Mouse (Mus musculus) neural tube, embryonic 11.5 days (tissue): ENCODE results near the gene Gm20822. TPM values are rescaled to one million over a fixed set of nuclear protein-coding genes. Genes with fewer than 3 reads are reported as not detected.
"Not testable (repeated sequence)": the region's sequence is repeated elsewhere in the genome, so short reads cannot be mapped to it uniquely, and the experiment has no call there.

Experiments used
- ATAC-seq: fragments of 200-750 bp; cut with Nextera tagmentation; 2 replicates; pipeline ENCODE4 v1.8.0; 2017; ENCODE audit warnings: moderate number of reproducible peaks, mild to moderate bottlenecking, moderate TSS enrichment, moderate library complexity; ENCODE audit not compliant: insufficient read depth, low FRiP score, low TSS enrichment
- DNase-seq: peaks from one replicate; pipeline ENCODE4 v3.0.0-alpha.2; 2015; ENCODE audit warnings: low spot score
- H3K27ac ChIP-seq: fragments of 300-500 bp; sonication (generic); 2 replicates; pipeline ENCODE4 v1.5.1; 2014; ENCODE audit warnings: low read depth, mild to moderate bottlenecking, low read length
- H3K27me3 ChIP-seq: fragments of 300-500 bp; sonication (generic); 2 replicates; pipeline ENCODE4 v1.6.1; 2014; ENCODE audit warnings: mild to moderate bottlenecking, low read length, mixed read lengths; ENCODE audit not compliant: control insufficient read depth, insufficient read depth
- H3K36me3 ChIP-seq: fragments of 300-500 bp; sonication (generic); 2 replicates; pipeline ENCODE4 v1.6.1; 2014; ENCODE audit warnings: mild to moderate bottlenecking, low read length, moderate library complexity, mixed read lengths; ENCODE audit not compliant: control insufficient read depth, insufficient read depth
- H3K4me1 ChIP-seq: fragments of 300-500 bp; sonication (generic); 2 replicates; pipeline ENCODE4 v1.6.1; 2014; ENCODE audit warnings: low read length, mixed read lengths; ENCODE audit not compliant: control insufficient read depth, insufficient read depth
- H3K4me2 ChIP-seq: fragments of 300-500 bp; sonication (generic); 2 replicates; pipeline ENCODE4 v1.6.1; 2014; ENCODE audit warnings: low read depth, mild to moderate bottlenecking, moderate library complexity
- H3K4me3 ChIP-seq: fragments of 300-500 bp; sonication (generic); 2 replicates; pipeline ENCODE4 v1.5.1; 2014; ENCODE audit warnings: low read depth, low read length
- H3K9ac ChIP-seq: fragments of 300-500 bp; sonication (generic); 2 replicates; pipeline ENCODE4 v1.6.1; 2014; ENCODE audit warnings: mild to moderate bottlenecking, low read length
- H3K9me3 ChIP-seq: fragments of 300-500 bp; sonication (generic); 2 replicates; pipeline ENCODE4 v1.6.1; 2016; ENCODE audit warnings: low read length; ENCODE audit not compliant: control insufficient read depth
- WGBS: fragments of 180-500 bp; shearing (Covaris S2); extraction: QIAGEN DNeasy Blood & Tissue Kit; methylation state at CpG from one replicate; pipeline ENCODE4 v1.1.7; 2014; 5-methylcytosine and 5-hydroxymethylcytosine counted together
- polyA plus RNA-seq: library from polyadenylated mRNA; unstranded; fragments of >200 nt; fragmentation: Nextera tagmentation; extraction: Ambion mirVana; gene quantifications from 2 replicates; pipeline ENCODE4 v1.2.1, GENCODE M21; 2014

Gm20822 gene
- not detected in 2 replicates for polyA plus RNA-seq

- not testable (repeated sequence) for H3K4me3 ChIP-seq, H3K4me2 ChIP-seq, H3K9me3 ChIP-seq, H3K27me3 ChIP-seq, ATAC-seq, H3K36me3 ChIP-seq, H3K4me1 ChIP-seq, H3K9ac ChIP-seq, H3K27ac ChIP-seq, DNase-seq
- WGBS = no CpG with 5 or more reads among the region's 3 CpGs
Observed at GRCm38 (mm10) chrY:15884671-15885070, at the start of gene Gm20822. Gm20822 (minus strand) TSS chrY:15884771.
